7 mouse cellular contexts compared by ENCODE assay signal in the genomic region with DNA sequence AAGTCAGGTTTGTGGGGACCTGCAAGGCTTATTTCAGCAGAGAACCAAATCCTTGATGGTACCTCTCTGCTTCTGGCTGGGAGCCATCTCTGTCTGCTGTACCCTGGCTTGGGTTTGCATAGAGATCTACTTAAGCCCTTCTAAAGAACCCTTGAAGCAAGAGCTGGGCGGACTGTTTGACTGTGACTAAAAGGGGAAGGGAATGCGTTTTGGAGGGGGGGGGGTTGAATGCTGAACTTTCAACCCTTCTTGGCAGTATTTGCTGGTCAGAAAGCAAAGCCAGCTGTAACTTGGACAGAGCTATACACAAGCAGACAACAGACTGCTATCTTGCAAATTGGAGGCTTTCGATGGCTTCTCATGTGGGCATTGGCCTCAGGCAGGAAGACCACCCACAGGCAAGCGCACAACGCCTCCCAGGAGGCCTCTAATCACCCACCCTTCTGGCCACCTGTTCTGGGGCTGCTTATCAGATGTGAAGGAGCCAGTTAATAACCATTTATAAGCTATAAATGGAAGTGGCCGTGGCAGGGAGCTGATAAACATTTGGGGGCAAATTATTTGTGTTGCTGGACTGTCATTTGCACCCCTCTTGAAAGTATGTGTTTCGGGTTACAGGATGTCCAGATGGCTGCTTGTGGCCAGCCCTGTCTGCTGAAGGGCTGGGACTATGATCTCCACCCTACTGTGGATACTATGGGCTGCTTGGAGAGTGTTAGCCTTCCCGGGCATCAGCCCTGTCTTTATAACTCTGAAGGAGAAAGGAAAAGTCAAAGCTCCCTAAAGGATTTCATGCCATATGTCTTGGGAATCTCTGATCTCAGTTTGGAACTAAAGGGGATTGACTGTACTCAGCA.
A peak's percentile ranks its signal among the peaks of the same experiment; 100 is the strongest.
DNase-seq lines count a peak whose midpoint lies in the region; ATAC-seq and TF ChIP-seq lines count a peak whose summit lies in the region.

No protein-coding gene starts in this region.

- H3K9ac ChIP-seq in intestine, postnatal 0 days (ENCODE audit: low read depth, low read length): no peak overlapping the region
- H3K9ac ChIP-seq in lung, postnatal 0 days (replicated peaks; ENCODE audit: low read depth): no peak overlapping the region

- 0 out of 2 replicates have a peak, but pooled peaks have one; percentile 33 for ATAC-seq in intestine, postnatal 0 days
- peak; percentile 89 for ATAC-seq in lung, postnatal 0 days

- no peak overlapping the region for H3K4me2 ChIP-seq in intestine, postnatal 0 days (replicated peaks; ENCODE audit: low read depth)
- H3K4me2 ChIP-seq in lung, postnatal 0 days (replicated peaks; ENCODE audit: low read depth, low read length): 0 out of 2 replicates have a peak overlapping the region, but pooled peaks have one; percentile 5

- 24% methylated on average over 8 of the region's 8 CpGs for WGBS in intestine, postnatal 0 days
- 18% methylated on average over 8 of the region's 8 CpGs for WGBS in lung, postnatal 0 days

- TF ChIP-seq EP300 in lung, postnatal 0 days (IDR thresholded peaks at IDR 0.05): peak; percentile 97

- no peaks in the 10 kb centered on the region for H3K36me3 ChIP-seq in intestine, postnatal 0 days (ENCODE audit: control insufficient read depth, insufficient read depth)
- no peaks in the 10 kb centered on the region for H3K36me3 ChIP-seq in lung, postnatal 0 days (ENCODE audit: insufficient read depth, low read length)

- peak; percentile 64 for DNase-seq in NIH3T3 (ENCODE audit: low read depth)
- DNase-seq in embryo, embryonic 11.5 days (ENCODE audit: low read depth, low spot score): peak; percentile 23
- peak; percentile 96 for DNase-seq in lung, postnatal 0 days (ENCODE audit: low spot score)
- DNase-seq in gastrocnemius, postnatal 36 days: no peak
- no peak for DNase-seq in spleen, adult 12 weeks (ENCODE audit: low spot score)
- DNase-seq in urinary bladder, postnatal 36 days (ENCODE audit: low spot score in 2 of 2): no peak

- H3K9me3 ChIP-seq in intestine, postnatal 0 days (ENCODE audit: control insufficient read depth): no peaks in the 10 kb centered on the region
- H3K9me3 ChIP-seq in lung, postnatal 0 days (ENCODE audit: low read length): no peaks in the 10 kb centered on the region

- no peaks in the 10 kb centered on the region for H3K27me3 ChIP-seq in intestine, postnatal 0 days (replicated peaks; ENCODE audit: control insufficient read depth, insufficient read depth, low read length)
- H3K27me3 ChIP-seq in lung, postnatal 0 days (replicated peaks; ENCODE audit: insufficient read depth, low read length): no peaks in the 10 kb centered on the region

- TF ChIP-seq CTCF in intestine, postnatal 0 days (IDR thresholded peaks at IDR 0.05; ENCODE audit: low read depth): no peak
- TF ChIP-seq CTCF in lung, postnatal 0 days (IDR thresholded peaks at IDR 0.05): no peak

- no peak overlapping the region for H3K4me3 ChIP-seq in intestine, postnatal 0 days (ENCODE audit: low read depth, low read length)
- no peak overlapping the region for H3K4me3 ChIP-seq in lung, postnatal 0 days (ENCODE audit: low read depth, low read length)

- intact Hi-C loops in gastrocnemius, postnatal 36 days (cut with DNase I): no loop called here

- no peaks in the 10 kb centered on the region; the same call in 1 of the 2 replicates for H3K4me1 ChIP-seq in intestine, postnatal 0 days (replicated peaks; ENCODE audit: control insufficient read depth, insufficient read depth, low read length)
- peaks cover 38% of the 10 kb centered on the region; the same call in 1 of the 2 replicates for H3K4me1 ChIP-seq in lung, postnatal 0 days (ENCODE audit: insufficient read depth, low read depth, low read length)

- H3K27ac ChIP-seq in intestine, postnatal 0 days (ENCODE audit: low read depth, low read length): no peak overlapping the region
- H3K27ac ChIP-seq in lung, postnatal 0 days (ENCODE audit: low read length): peak overlapping the region; percentile 83

Comparison
In these comparisons a context has a peak if more than half of its experiments do, and no peak if none do; other contexts are left out.
1. DNase-seq: peak in NIH3T3 (single experiment), embryo, embryonic 11.5 days (single experiment) and lung, postnatal 0 days (single experiment); none in gastrocnemius, postnatal 36 days (0 of 2), spleen, adult 12 weeks (single experiment) and urinary bladder, postnatal 36 days (0 of 2).